Mouse (Mus musculus): ENCODE data around the gene Fam169b. TPM values are rescaled to one million over a fixed set of nuclear protein-coding genes. Genes with fewer than 3 reads are reported as not detected.
A peak's percentile ranks its signal among the peaks of the same experiment; 100 is the strongest.
"Not testable (repeated sequence)": the region's sequence is repeated elsewhere in the genome, so short reads cannot be mapped to it uniquely, and the experiment has no call there.

Gene Fam169b
- total RNA-seq, 2 experiments from 2014 or later, result 1.1 to 2.9 TPM

DNA sequence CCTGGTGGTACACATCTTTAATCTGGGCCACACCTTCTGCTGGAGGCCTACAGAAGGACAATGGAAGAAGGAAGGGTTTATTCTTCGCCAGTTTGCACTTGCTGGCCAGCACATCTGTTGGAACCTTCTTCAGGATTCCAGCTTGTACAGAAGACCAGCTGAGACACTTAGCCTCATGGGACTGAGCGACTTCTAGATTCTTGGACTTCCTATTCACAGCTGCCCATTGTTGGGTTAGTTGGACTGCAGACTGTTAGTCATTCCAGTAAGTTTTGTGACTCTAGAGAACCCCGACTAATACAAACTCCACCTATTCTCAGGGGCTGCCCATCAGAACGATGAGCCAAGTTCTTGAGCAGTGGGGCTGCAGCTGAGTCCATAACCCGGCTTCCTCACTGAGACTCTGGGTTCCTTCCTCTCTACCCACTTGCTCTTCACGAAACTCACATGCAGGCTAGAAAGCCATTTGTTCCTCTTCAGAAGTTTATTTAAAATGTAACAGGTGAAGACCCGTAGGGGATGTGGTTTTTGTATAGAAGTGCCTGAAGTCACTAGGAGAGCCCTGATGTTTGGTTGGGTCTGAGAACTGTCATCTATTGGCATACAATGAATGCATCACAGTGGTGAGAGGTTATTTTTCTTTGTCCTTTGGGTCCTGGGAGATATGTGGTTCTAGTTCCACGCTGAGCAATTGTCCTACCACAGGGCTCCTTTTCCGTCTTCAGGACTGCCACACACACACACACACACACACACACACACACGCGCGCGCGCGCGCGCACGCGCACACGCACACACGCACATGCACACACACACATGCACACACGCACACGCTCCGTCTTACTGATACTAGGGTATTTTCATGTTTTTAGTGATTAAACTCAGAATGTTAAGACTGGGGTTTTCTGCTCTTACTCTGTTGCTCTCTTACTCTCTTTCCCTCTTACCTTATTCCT is 13.2 kb downstream of the Fam169b start:
- DNase-seq, result no peak

DNA sequence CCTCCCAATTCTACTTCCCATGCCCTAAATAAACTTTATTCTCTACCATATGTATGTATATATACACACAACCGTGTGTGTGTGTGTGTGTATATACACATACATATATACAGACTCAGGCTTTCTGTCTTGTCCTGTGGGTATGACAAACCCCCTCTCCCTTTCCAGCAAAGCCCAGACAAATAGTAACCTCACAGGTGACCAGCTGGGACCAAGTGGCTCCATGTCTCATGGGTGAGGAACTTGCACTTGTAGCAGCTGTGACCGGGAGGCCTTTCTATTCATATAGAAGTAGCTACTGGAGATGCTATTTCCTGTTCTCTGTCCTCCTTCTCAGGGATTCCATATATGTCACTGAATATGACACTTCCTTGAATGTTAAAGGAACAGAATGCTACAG is 13.9 kb downstream of the Fam169b start:
- DNase-seq, result no peak

DNA sequence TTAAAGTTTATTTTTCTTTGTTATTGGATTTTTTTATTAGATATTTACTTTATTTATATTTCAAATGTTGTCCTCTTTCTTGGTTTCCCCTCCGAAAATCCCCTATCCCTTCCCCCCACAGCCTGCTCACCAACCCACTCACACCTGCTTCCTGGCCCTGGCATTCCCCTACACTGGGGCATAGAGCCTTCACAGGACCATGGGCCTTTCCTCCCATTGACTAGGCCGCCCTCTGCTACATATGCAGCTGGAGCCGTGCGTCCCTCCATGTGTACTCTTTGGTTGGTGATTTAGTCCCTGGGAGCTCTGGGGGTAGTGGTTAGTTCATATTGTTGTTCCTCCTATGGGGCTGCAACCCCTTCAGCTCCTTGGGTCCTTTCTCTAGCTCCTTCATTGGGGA is 14.4 kb downstream of the Fam169b start:
- DNase-seq, result not testable (repeated sequence)

DNA sequence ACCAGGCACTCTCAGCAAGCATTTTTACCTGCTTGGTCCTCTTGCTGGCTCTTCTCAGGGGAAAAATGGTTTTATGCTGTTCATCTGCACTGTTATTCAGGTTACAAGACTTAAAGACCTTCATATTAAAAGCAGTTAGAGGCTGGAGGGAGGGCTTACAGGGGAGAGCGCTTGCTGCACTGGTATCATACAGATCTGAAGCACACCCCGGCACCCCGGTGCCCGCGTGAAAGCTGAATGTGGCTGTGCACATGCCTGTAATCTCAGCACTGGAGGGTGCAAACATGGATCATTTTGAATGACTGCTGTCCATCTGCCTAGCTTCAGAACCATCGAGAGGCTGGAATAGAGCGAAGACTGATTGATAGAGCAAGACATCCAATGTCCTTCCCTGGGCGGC is 15.4 kb downstream of the Fam169b start:
- DNase-seq, result no peak

DNA sequence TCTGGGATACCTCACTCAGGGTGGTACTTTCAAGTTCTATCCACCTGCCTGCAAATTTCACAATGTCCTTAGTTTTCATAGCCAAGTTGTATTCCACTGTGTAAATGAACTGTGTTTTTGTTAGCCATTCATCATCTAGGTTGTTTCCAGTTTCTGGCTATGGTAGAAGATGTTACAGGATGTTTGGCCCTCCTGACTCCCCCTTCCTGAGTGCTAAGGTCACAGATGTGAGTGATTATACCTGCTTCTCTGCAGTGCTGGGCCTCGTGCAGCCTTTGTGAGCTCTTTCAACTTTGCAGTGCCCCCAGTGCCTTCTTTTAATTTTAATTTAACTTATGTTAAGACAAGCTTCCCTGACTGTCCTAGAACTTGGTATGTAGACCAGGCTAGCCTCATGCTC is 18.0 kb downstream of the Fam169b start:
- DNase-seq, result no peak

DNA sequence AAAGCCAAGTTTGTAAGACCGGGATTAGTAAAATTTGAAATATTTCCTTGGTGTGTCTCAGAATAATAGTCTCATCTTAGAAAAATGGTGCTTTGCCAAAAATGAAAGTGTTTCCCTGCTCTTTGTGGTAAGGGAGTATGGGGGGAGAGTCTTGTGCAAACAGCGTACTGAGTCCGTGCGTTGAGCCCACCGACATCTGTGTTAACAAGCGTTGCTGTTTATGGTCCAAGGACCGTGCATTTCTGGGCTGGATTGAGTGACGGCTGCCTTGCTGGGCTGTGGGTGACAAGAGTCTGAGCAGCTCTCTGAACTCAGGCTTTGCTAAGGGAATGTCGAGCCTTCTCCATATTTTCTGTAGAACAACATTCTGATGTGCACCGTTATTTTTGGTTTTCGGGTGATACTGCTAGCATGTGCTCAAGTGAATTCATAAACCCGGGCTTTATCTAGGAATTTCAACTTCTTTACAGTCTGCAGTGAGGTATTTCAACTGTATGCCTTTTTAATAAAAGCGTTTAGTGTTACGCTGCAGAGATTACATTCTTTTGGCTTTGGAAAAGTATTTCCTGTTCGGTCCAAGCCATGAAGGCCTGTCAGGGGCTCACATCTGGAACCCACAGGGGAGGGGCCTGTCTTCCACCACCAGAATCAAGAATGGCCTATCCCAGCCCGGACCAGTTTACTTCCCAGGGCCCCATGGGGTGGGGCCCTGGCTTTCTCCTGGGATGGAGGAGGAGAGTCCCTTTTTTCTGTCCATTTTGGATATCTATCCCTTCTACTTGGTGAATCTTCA is 20.6 kb downstream of the Fam169b start:
- no peak for DNase-seq

DNA sequence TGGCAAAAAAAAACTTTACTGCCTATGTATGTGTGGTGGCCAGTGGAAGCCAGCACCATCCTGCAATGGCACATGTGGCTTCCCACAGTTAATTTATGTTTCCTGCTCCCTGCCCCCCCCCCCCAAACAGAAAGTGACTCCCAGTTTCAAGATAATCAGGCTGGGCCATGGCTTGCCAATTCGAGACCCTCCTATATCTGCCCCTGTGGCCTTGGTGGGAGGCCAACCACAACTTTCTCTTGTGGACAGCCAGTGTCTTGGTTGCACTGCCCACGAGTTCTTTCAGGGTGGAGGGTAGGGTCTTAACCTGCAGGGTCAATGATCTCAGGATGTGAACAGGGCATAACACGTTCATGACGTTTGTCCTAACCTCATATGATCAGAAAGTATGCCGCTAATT is 22.8 kb downstream of the Fam169b start:
- DNase-seq, result no peak

DNA sequence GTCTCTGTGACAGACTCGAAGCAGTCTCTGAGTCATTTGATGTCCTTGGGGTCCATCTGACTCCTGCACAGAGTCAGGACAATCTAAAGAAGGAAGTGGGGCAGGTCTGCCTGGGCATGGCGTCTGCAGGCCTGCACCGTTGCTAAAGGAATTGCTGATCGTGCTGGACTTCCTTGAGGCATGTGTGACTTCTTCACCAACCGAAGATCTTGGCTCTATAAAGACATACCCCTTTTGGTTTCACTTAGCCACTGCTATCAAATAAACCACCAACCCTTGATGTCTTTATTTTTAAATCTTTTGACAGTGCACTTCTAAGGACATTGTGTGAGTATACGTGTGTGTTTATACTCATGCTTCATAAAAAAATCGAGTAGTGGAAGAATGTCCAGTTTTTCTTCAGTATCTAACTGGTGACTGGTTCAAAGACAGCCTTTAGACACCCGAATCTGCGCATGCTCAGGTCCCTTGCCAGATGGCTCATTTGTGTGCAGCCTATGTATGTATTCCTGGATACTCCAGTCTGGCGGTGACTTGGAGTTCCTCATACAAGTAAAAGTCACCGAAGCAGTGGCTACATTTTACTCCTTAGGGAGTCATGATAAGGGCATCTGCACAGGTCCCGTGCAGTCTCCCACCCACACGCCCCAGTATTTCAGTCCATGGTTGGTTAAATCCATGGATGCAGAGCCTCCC is 24.9 kb downstream of the Fam169b start:
- DNase-seq, result no peak

DNA sequence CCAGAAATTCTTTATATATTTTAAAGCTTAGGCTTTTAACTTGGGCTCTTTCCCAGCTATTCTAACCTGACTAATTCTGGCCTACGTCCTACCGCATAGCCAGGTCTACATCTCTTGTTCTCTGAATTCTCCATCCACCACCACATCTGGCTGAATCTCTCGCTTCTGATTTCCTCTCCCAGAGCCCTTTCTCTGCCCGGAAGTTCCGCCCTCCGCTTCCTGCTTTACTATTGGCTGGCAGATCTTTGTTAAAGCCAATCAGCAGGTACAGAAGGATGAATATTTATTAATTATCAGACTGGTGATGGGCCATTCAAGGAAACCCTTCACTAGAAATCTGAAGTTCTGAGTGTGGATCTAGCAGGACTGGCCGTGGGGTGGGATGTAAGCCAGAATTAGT is 27.5 kb downstream of the Fam169b start:
- no peak for DNase-seq

DNA sequence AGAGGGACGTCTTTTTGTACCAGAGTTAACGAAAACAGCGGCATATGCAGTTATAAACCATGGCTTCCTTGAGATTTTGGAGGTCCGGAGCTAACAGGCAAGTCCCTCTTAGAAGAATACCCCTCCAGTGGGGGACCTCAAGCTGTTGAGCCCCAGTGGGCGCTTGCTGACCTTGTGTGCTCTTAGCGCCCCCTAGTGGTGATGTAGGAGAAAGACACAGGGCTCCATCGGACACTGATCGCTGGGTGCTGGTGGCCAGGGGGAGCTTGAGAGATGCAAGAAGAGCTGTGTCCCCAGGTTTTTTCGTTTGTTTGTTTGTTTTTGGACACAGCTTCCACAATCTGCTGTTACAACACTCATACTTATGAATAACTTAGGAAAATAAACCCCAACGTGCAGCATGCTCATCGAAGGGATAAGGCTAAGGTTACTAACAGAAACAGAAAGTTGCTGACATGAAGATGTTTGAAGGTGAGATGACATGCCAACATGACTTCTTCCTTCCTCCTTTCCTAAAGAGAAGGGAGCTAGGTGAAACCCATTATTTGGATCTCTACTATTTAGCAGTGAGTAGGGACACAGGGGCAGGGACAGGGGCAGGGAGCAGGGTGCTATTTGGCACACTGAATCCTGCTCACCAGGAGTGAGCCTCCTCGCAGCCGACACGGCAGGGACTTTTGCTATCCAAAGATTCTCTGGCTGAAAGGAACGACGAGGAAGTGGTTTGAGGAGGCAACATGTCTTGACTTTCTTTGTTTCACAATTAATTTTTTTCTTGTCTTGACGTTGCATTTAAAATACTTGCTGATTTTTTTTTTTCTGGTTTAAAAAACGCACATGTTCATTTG is 29.2 kb downstream of the Fam169b start:
- DNase-seq, result peak; percentile 69

DNA sequence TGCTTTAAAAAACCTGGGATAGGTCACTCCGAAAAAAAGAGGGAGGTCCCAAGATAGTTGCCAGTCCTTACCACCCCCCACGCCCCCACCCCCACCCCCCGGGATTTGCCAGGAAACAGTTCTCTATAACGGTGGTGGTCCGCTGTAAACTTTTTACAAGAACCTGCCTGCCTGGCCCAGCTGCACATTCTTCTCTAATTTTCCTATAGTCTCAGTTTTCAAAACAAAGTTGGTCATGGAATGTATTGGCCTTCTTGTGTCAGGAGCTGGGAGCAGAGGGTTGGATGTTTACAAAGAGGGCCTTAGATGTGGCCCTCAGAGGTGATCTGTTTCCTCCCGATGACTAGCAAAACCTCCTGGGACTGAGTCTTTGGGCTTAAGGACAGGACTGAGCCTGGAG is 30.0 kb downstream of the Fam169b start:
- no peak for DNase-seq

DNA sequence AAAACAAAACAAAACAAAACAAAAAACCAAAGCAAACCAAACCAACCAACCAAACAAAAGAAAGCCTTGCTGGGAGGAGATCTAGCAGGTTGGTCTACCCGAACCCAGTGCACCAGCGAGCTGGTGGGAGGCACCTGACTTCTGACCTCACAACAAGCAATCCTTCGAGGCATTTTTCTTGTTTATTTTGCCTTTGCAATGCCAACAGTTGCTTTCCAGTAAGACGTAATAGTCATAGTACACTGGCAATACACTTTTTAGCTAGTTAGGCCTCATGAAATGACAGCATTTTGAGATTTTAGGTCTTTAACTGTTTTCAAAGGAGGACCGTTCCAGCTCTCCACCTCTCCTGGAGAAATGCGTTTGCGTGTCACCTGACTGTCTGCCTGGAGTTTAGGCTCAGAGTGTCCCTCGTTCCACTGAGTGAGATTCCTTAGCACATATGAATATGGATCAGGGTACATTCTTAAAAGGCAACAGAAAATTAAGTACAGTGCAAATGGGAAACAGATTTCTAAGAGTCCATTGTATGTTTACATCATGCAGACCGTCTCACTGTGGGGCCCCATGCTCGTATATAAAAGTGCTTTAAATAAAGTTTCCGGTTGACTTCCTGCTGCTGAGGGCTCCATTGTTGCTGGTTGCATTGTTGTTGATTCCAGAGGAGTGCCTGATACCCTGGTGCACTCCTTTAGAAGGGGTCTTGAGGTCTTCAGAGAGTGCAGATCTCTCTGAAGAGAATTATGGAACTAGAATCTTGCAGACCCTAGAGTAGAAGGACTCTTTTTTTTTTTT is 32.3 kb downstream of the Fam169b start:
- DNase-seq, result no peak

DNA sequence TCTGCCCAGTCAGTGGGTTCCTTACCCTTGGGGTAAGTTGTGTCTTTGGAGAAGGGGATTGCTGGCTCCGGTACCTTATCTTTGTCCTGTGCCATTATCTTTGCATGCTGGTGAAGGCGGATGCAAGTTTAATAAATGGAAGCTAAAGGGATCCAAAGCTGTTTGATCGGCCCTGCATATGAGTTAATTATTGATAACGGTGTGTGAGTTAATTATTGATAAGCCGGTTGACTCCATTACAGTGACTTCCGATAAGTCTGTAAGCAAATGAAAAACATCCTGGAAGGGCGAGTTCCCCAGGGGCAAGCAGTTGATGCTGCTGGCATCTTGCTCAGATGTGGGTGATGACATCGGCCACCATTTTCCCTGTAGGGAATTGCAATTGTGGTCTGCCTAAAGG is 33.1 kb downstream of the Fam169b start:
- no peak for DNase-seq

DNA sequence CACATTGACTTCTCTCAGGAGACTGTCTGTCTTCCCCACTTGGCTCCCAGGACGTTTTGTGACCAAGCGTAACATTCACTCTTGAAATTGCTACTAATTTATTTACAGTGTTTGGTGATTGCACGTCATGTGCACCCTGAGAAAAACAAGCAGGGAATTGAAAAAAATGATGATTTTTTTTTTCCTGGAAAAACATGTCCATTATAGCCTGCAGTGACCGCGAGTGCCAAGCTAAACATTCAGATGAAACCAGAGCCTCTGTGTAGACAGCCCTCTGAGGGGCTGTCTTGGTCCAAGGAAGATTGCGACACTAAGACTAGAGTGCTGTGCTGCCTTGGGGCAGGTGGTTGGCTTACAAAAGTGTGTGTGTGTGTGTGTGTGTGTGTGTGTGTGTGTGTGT is 37.8 kb downstream of the Fam169b start:
- no peak for DNase-seq

DNA sequence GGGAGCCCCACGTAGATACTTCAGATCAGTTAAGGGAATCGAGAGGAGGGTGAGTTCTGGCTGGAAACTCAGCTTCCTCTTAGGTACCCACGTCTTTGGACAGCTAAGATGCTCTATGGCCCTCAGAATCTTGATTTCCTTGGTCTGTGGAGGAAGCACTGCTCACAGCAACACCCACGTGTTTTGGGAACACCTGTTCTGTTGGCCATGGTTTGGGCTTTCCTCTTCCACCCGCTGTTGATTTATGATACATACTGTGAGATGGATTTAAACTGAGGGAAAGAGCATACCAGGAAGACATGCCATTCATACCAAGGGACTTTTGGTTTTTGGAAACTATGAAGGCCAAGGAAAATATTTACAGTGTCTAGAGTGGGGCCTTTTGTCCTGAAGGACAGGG is 38.8 kb downstream of the Fam169b start:
- DNase-seq, result no peak

DNA sequence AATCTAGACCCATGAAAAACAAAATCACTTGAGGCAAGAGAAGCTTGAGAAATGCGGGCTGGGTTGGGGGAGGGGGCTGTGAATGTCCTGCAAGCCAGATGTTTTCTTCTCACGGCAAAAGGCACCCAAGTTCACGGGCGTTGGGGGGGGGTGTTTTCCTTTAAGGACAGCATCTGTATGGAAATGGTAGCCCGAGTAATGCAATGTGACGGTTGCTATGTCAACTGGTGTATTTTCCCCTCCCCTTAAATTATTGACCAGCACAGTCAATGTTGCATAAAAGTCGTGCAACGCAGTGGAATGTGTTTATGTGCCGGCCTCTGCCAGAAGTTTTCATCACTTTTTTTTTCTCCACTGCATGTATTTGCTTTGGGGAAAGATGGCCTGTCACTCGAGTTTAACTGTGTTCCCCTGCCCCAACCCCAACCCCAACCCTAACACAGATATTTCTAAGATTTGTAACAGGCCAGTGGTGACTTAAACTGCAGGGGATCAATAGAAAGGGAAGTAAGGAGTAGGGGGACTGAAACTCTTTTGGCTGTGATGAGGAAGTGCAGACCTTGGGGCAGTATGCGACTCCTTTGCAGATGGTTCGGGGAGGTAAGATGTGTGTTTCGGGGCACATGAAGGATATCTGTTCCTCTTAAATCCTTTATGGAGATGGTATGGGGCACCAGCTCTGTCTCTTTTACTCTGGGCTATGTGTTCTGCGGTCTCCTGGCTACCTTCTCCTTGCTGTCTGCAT is 39.6 kb downstream of the Fam169b start:
- DNase-seq, result no peak

DNA sequence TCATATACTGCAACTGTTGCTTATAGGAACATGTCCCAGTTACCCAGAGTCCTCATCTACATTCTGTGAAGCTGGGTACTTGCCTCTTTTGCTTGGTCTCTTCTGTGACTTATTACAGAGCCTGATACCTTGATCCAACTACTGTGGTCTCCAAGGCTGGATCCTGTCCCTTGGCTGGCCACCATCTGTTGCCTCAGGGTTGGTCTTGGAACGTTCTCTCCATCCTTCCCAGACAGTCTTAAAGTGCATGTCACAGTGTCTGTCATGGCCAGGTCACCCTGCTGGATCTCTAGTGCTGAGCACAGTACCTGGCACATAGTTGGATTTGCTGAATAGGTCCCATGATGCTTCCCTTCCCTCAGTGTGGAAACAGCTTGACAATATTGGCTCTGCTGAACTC is 40.6 kb downstream of the Fam169b start:
- DNase-seq, result no peak

DNA sequence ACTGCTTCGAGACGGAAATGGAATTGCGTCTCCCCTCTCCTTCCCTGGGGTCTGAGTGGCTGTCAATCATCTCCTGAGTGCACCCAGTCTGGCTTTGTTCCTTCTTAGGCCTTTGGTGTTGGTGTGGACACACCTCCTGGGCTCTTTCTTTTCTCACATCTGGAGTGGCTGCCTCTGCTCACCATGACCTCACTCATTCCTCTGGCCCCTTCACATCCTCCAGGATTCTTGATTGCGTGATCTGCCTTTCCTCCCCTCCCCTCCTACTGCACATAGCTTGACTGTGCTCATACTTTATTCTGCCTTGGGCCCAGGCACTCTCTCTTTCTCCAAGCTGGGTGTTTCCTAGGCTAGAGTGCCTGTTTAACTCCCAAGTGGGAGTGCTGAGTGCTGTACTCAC is 41.4 kb downstream of the Fam169b start:
- no peak for DNase-seq

DNA sequence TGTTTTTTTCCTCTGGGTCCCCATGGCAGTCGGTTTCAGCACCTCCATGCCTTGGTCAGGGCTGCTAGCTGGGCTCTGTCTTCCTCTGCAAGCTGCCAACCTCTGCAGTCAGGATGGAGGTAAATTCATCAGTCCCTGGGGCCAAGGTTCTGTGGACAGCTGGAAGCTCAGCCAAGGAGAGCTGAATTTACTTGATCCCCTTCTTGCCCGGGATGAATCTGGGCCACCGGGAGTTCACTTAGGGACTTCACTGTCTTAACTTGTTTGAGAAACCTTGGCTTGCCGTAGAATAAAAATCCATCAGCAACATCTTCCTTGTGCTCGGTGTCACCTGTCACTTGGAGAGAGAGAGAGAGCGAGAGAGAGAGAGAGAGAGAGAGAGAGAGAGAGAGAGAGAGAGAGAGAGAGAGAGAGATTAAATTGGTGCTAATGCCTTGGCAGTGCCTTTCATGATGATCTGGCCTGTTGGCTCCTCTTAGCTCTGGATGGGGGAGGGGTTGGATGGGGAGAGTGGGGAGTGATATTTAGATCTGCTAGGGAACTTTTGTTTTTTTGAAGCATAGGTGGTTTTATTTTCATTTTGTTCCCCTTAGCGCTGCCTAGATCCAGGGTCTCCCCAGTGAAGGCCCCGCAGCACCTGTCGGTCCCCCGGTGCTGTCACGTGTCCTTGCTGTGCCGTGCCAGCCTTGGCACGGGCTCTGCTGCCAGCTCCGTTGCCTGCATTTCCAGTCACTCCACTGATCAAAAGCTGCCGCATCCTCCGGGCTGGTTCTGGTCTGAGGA is 44.6 kb downstream of the Fam169b start:
- peak; percentile 37 for DNase-seq
